Comparison of ENCODE assay signal across 10 mouse cellular contexts in genomic region chr5:102373309-102373971, GRCm38 (mm10).
DNase-seq lines count a peak whose midpoint lies in the region; ATAC-seq and TF ChIP-seq lines count a peak whose summit lies in the region.
"Had no signal": no experiment of that assay in that cellular context is flagged by ENCODE, and none has a peak within 500 bp of the region (broad histone marks: within the 10 kb centered on the region; RNA-seq: fewer than 3 reads in every experiment).

No protein-coding gene starts in this region.

- peaks cover 3% of the 10 kb centered on the region; the same call in 1 of the 2 replicates for H3K4me1 ChIP-seq in embryonic facial prominence, embryonic 12.5 days
- no peaks in the 10 kb centered on the region; the same call in 1 of the 2 replicates for H3K4me1 ChIP-seq in kidney, postnatal 0 days (replicated peaks; ENCODE audit: insufficient read depth, low read length)
- H3K4me1 ChIP-seq: megakaryocyte, embryonic 14.5 days had no signal

- DNase-seq in frontal cortex, postnatal 25 days (ENCODE audit: low spot score in 2 of 2) = no peak
- DNase-seq in 3T3-L1 (ENCODE audit: low read depth, low spot score) = peak; percentile 65
- peak; percentile 67 for DNase-seq in kidney, postnatal 0 days (ENCODE audit: low spot score)
- peak; percentile 83 for DNase-seq in retina, embryonic 14.5 days (ENCODE audit: low spot score)
- DNase-seq in cerebellum, postnatal 25 days = no peak
- DNase-seq in ovary, postnatal 14 days (ENCODE audit: low spot score) = no peak

- ATAC-seq in frontal cortex, adult (ENCODE audit: low TSS enrichment) = peak; percentile 77
- 0 out of 2 replicates have a peak, but pooled peaks have one; percentile 72 for ATAC-seq in embryonic facial prominence, embryonic 12.5 days (ENCODE audit: insufficient number of reproducible peaks, insufficient read depth, low FRiP score, low TSS enrichment)
- no peak; the same call in 1 of the 2 replicates for ATAC-seq in kidney, postnatal 0 days (replicated peaks; ENCODE audit: low FRiP score, low read depth)

- no peaks in the 10 kb centered on the region for H3K9me3 ChIP-seq in embryonic facial prominence, embryonic 12.5 days
- H3K9me3 ChIP-seq in kidney, postnatal 0 days (replicated peaks; ENCODE audit: low read length) = no peaks in the 10 kb centered on the region

- H3K4me2 ChIP-seq in embryonic facial prominence, embryonic 12.5 days (replicated peaks) = 0 out of 2 replicates have a peak overlapping the region, but pooled peaks have one; percentile 6
- no peak overlapping the region for H3K4me2 ChIP-seq in kidney, postnatal 0 days (ENCODE audit: low read length)

- no peak overlapping the region for H3K9ac ChIP-seq in embryonic facial prominence, embryonic 12.5 days
- no peak overlapping the region for H3K9ac ChIP-seq in kidney, postnatal 0 days (ENCODE audit: low read depth, low read length)

- no peak for TF ChIP-seq CTCF in kidney, postnatal 0 days (IDR thresholded peaks at IDR 0.05; ENCODE audit: low read depth)

- no peak overlapping the region for H3K27ac ChIP-seq in embryonic facial prominence, embryonic 12.5 days
- no peak overlapping the region for H3K27ac ChIP-seq in kidney, postnatal 0 days

- WGBS in embryonic facial prominence, embryonic 12.5 days = 49% methylated on average over 6 of the region's 6 CpGs
- 69% methylated on average over 6 of the region's 6 CpGs for WGBS in kidney, postnatal 0 days

- H3K27me3 ChIP-seq in embryonic facial prominence, embryonic 12.5 days = no peaks in the 10 kb centered on the region
- no peaks in the 10 kb centered on the region for H3K27me3 ChIP-seq in kidney, postnatal 0 days (ENCODE audit: insufficient read depth, low read length)
- H3K27me3 ChIP-seq: megakaryocyte, embryonic 14.5 days had no signal

- H3K4me3 ChIP-seq in embryonic facial prominence, embryonic 12.5 days = no peak overlapping the region
- H3K4me3 ChIP-seq in kidney, postnatal 0 days (replicated peaks; ENCODE audit: low read depth, low read length) = no peak overlapping the region
- H3K4me3 ChIP-seq: erythroblast, embryonic 14.5 days; megakaryocyte, embryonic 14.5 days had no signal

- H3K36me3 ChIP-seq in embryonic facial prominence, embryonic 12.5 days = no peaks in the 10 kb centered on the region
- H3K36me3 ChIP-seq in kidney, postnatal 0 days (ENCODE audit: insufficient read depth, low read length) = no peaks in the 10 kb centered on the region

Comparison
In these comparisons a context has a peak if more than half of its experiments do, and no peak if none do; other contexts are left out.
1. DNase-seq: peak in 3T3-L1 (single experiment), kidney, postnatal 0 days (single experiment) and retina, embryonic 14.5 days (single experiment); none in frontal cortex, postnatal 25 days (0 of 2), cerebellum, postnatal 25 days (0 of 2) and ovary, postnatal 14 days (single experiment).